Mouse (Mus musculus): Measurements from ENCODE around the gene Plekhg3. TPM values are rescaled to one million over a fixed set of nuclear protein-coding genes. Genes with fewer than 3 reads are reported as not detected.

Gene Plekhg3
- polyA plus RNA-seq, 1 experiment = 57.9 TPM

DNA sequence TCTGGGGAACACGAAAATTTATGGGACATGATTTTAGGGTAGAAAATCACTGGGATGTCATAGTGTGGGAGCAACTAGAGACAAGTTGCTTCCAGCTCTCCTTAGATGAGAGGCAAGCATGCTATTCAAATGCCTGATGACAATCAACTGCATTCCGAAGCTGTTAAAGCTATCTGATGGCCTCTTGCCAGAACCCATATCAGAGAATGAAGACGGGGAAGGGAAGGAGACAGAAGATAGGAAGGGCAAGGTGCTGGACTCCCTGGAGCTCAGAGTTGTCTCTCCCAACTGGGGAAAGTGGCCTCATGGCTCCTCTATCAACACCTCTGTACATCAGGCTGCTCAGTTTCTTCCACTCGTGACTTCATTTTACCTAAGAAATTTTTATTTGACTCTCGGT is 7.0 kb upstream of the Plekhg3 start:
- no peak for DNase-seq
- Histone ChIP-seq H3K27ac (ENCODE audit: insufficient read depth, low read depth, low read length) (no peak overlapping the region), H3K4me1 (ENCODE audit: control insufficient read depth, insufficient read depth, low read length) (no peaks in the 10 kb centered on the region), H3K4me3 (ENCODE audit: insufficient read depth, low read depth, low read length) (no peak overlapping the region), H3K27me3 (replicated peaks; ENCODE audit: control insufficient read depth, insufficient read depth, low read length) (no peaks in the 10 kb centered on the region), H3K36me3 (ENCODE audit: control insufficient read depth, insufficient read depth, low read length) (no peaks in the 10 kb centered on the region)
- no peak for TF ChIP-seq POLR2A (IDR thresholded peaks at IDR 0.05; ENCODE audit: low read depth, low read length)
- 78% methylated on average over 5 of the region's 5 CpGs for WGBS

GRCm38 (mm10) chr12:76524915-76525314 is 5.8 kb upstream of the Plekhg3 start:
- H3K4me3 ChIP-seq (ENCODE audit: insufficient read depth, low read depth, low read length) = no peak overlapping the region
- WGBS = 94% methylated on average over 3 of the region's 3 CpGs
- no peaks in the 10 kb centered on the region for H3K27me3 ChIP-seq (replicated peaks; ENCODE audit: control insufficient read depth, insufficient read depth, low read length)
- TF ChIP-seq POLR2A (IDR thresholded peaks at IDR 0.05; ENCODE audit: low read depth, low read length) (no peak), CTCF (conservative IDR thresholded peaks at IDR 0.05; ENCODE audit: insufficient read depth, insufficient read length, low read depth, low read length) (no peak)
- H3K27ac ChIP-seq (ENCODE audit: insufficient read depth, low read depth, low read length) = no peak overlapping the region
- no peaks in the 10 kb centered on the region for H3K4me1 ChIP-seq (ENCODE audit: control insufficient read depth, insufficient read depth, low read length)
- no peaks in the 10 kb centered on the region for H3K36me3 ChIP-seq (ENCODE audit: control insufficient read depth, insufficient read depth, low read length)
- DNase-seq = no peak

- Histone ChIP-seq H3K4me3 (ENCODE audit: insufficient read depth, low read depth, low read length) (no peak overlapping the region), H3K36me3 (ENCODE audit: control insufficient read depth, insufficient read depth, low read length) (no peaks in the 10 kb centered on the region), H3K27ac (ENCODE audit: insufficient read depth, low read depth, low read length) (no peak overlapping the region), H3K27me3 (replicated peaks; ENCODE audit: control insufficient read depth, insufficient read depth, low read length) (no peaks in the 10 kb centered on the region), H3K4me1 (ENCODE audit: control insufficient read depth, insufficient read depth, low read length) (peaks cover 5% of the 10 kb centered on the region; the same call in 1 of the 2 replicates)
- 76% methylated on average over 9 of the region's 9 CpGs for WGBS
- no peak for TF ChIP-seq POLR2A (IDR thresholded peaks at IDR 0.05; ENCODE audit: low read depth, low read length)
- no peak for TF ChIP-seq CTCF (conservative IDR thresholded peaks at IDR 0.05; ENCODE audit: insufficient read depth, insufficient read length, low read depth, low read length)
- DNase-seq = no peak
These were observed 3.3 kb upstream of the Plekhg3 start for GRCm38 (mm10) chr12:76527245-76527881.

DNA sequence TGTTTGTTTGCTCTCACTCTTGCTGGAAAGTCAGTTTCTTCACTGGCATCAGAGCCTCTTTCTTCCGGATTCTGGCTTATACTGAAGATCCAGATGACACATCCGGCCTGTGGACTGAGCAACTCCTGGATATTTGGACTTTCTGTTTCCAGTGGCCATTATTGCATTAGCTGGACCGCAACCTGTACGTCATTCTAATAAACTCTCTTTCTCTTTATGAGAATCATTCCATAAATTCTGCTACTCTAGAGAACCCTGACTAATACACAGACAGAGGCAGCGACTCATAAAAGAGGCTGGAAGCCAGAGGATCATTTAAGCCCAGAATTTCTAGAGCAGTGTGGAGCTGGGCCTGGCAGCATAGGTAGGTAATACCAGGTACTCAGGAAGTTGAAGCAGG is 1.9 kb upstream of the Plekhg3 start:
- TF ChIP-seq CTCF (conservative IDR thresholded peaks at IDR 0.05; ENCODE audit: insufficient read depth, insufficient read length, low read depth, low read length) (no peak), POLR2A (IDR thresholded peaks at IDR 0.05; ENCODE audit: low read depth, low read length) (no peak)
- Histone ChIP-seq H3K4me1 (ENCODE audit: control insufficient read depth, insufficient read depth, low read length) (peaks cover 8% of the 10 kb centered on the region; the same call in 1 of the 2 replicates), H3K36me3 (ENCODE audit: control insufficient read depth, insufficient read depth, low read length) (no peaks in the 10 kb centered on the region), H3K4me3 (ENCODE audit: insufficient read depth, low read depth, low read length) (no peak overlapping the region), H3K27ac (ENCODE audit: insufficient read depth, low read depth, low read length) (no peak overlapping the region), H3K27me3 (replicated peaks; ENCODE audit: control insufficient read depth, insufficient read depth, low read length) (no peaks in the 10 kb centered on the region)
- no peak for DNase-seq
- 91% methylated on average over 5 of the region's 5 CpGs for WGBS

GRCm38 (mm10) chr12:76531986-76532925 is 1.6 kb downstream of the Plekhg3 start:
- 24% methylated on average over 19 of the region's 19 CpGs for WGBS
- TF ChIP-seq POLR2A (IDR thresholded peaks at IDR 0.05; ENCODE audit: low read depth, low read length) (no peak), CTCF (conservative IDR thresholded peaks at IDR 0.05; ENCODE audit: insufficient read depth, insufficient read length, low read depth, low read length) (no peak)
- Histone ChIP-seq H3K4me3 (ENCODE audit: insufficient read depth, low read depth, low read length) (peak overlapping the region; percentile 84), H3K27me3 (replicated peaks; ENCODE audit: control insufficient read depth, insufficient read depth, low read length) (no peaks in the 10 kb centered on the region), H3K36me3 (ENCODE audit: control insufficient read depth, insufficient read depth, low read length) (no peaks in the 10 kb centered on the region), H3K27ac (ENCODE audit: insufficient read depth, low read depth, low read length) (peak overlapping the region; percentile 89), H3K4me1 (ENCODE audit: control insufficient read depth, insufficient read depth, low read length) (peaks cover 16% of the 10 kb centered on the region)
- DNase-seq = peak; percentile 87

DNA sequence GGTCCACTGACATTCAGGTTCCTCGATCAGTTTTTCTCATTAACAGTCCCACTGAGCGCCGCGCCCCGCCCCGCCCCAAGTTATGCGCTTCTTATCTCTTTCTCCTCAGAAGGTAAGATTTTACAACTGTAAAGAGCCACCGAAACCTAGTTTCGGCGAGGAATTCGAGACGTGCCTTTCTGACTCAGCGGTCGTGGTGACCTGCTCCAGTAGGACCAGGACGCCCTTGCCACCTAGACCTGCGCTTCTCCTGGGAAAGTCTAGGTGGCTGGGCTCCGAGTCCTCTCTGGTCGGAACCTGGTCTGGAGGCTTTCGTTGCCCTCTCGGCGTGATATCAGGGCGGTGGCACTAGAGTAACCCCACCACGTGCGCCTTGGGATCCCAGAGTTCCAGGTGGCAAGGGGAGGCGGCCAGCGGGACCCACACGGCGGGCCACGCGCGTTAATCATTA is 2.3 kb downstream of the Plekhg3 start:
- WGBS = 2% methylated on average over 31 of the region's 31 CpGs
- peak overlapping the region; percentile 89 for H3K27ac ChIP-seq (ENCODE audit: insufficient read depth, low read depth, low read length)
- no peaks in the 10 kb centered on the region for H3K36me3 ChIP-seq (ENCODE audit: control insufficient read depth, insufficient read depth, low read length)
- no peak for DNase-seq
- no peak; the same call in 1 of the 2 replicates for TF ChIP-seq CTCF (conservative IDR thresholded peaks at IDR 0.05; ENCODE audit: insufficient read depth, insufficient read length, low read depth, low read length)
- TF ChIP-seq POLR2A (IDR thresholded peaks at IDR 0.05; ENCODE audit: low read depth, low read length) = no peak
- peaks cover 17% of the 10 kb centered on the region for H3K4me1 ChIP-seq (ENCODE audit: control insufficient read depth, insufficient read depth, low read length)
- H3K27me3 ChIP-seq (replicated peaks; ENCODE audit: control insufficient read depth, insufficient read depth, low read length) = no peaks in the 10 kb centered on the region
- peak overlapping the region; percentile 84 for H3K4me3 ChIP-seq (ENCODE audit: insufficient read depth, low read depth, low read length)

All from kidney, adult 2 months (tissue).